Mouse (Mus musculus): ENCODE data around the gene Rps6ka2. TPM values are rescaled to one million over a fixed set of nuclear protein-coding genes. Genes with fewer than 3 reads are reported as not detected.
A peak's percentile ranks its signal among the peaks of the same experiment; 100 is the strongest.

Gene Rps6ka2
- polyA plus RNA-seq, 1 experiment from 2014 or later: 8.4 TPM

DNA sequence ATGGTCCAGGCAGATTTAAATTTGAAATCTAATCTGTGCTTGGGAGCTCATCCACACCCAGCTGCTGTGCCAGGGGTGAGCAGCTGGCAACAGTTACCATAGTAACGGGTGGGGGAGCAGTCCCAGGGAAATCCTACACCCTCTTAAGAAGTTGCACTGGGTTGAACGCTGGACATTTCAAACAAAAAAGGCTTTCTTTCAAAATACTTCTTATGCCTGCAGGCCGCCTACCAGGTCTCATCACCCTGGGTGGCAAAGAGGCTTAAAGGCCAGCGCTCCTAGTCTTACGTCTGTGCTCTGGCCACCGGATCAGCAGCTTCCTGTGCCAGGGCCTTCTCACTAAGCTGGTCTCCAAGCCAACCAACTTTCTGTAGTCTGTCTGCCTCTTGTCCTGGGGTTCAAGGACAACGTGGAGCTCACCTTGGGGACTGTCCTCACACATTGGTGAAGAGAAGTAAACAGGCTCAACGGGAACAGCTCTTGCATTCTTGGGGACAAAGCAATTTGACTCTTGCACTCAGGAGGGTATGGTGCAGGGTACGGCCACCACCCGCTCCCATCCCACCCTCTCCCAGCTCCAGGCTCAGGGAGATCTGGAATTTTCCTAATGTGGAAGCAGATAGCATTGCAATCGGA is 35.0 kb downstream of the Rps6ka2 start:
- DNase-seq (ENCODE audit: low spot score) (peak; percentile 86), ATAC-seq (replicated peaks; ENCODE audit: low FRiP score, low read depth) (peak; percentile 86)
- no peak for TF ChIP-seq CTCF (IDR thresholded peaks at IDR 0.05; ENCODE audit: low read depth)

DNA sequence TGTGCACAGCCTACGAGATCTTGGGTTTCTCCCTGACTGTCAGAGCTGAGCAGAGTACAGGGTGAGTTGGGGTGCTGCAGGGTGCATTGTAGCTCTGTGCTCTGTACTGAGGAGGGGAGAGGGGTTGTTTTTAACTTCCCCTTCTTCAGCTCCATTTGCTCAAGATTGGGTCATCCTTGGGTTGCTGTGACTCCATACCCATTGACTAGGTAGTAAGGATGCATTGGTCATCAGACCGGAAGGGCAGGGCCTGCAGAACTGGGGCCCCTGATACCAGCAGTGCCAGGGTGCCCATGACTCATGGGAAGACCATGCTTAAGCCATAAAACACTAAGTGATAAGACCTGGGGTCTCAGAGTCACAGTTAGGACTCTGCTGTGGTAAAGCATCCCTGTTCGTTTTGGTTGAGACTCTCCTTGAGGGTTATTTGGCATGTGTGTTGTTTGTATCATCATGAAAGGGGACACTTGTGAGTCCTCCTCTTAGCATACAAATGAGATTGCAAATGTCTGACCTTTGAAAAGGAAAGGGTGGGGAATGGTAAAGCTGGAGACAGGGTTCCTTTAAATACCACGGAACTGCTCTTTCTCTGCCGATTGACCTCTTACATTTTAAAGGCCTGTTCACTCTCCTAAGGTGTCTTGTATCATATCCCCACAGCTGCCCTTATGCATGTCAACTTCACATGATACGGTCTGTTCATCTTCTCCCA is 36.7 kb downstream of the Rps6ka2 start:
- Histone ChIP-seq H3K9ac (ENCODE audit: low read depth, low read length) (no peak overlapping the region), H3K4me3 (replicated peaks; ENCODE audit: low read depth, low read length) (no peak overlapping the region), H3K27ac (no peak overlapping the region), H3K4me1 (replicated peaks; ENCODE audit: insufficient read depth, low read length) (0 out of 2 replicates have a peak, but pooled peaks cover 8% of the 10 kb centered on the region), H3K4me2 (ENCODE audit: low read length) (no peak overlapping the region), H3K9me3 (replicated peaks; ENCODE audit: low read length) (no peaks in the 10 kb centered on the region), H3K36me3 (ENCODE audit: insufficient read depth, low read length) (no peaks in the 10 kb centered on the region), H3K27me3 (ENCODE audit: insufficient read depth, low read length) (no peaks in the 10 kb centered on the region)
- no peak for ATAC-seq (replicated peaks; ENCODE audit: low FRiP score, low read depth)
- DNase-seq (ENCODE audit: low spot score): no peak
- WGBS: 64% methylated on average over 6 of the region's 6 CpGs
- no peak for TF ChIP-seq CTCF (IDR thresholded peaks at IDR 0.05; ENCODE audit: low read depth)

More for the DNA sequence above, 35.0 kb downstream of the Rps6ka2 start:
- H3K4me2 ChIP-seq (ENCODE audit: low read length): no peak overlapping the region
- peak overlapping the region; percentile 32; the same call in 1 of the 2 replicates for H3K27ac ChIP-seq
- H3K27me3 ChIP-seq (ENCODE audit: insufficient read depth, low read length): no peaks in the 10 kb centered on the region
- WGBS: 42% methylated on average over 11 of the region's 11 CpGs
- 0 out of 2 replicates have a peak, but pooled peaks cover 8% of the 10 kb centered on the region for H3K4me1 ChIP-seq (replicated peaks; ENCODE audit: insufficient read depth, low read length)
- H3K36me3 ChIP-seq (ENCODE audit: insufficient read depth, low read length): no peaks in the 10 kb centered on the region
- H3K9me3 ChIP-seq (replicated peaks; ENCODE audit: low read length): no peaks in the 10 kb centered on the region
- no peak overlapping the region for H3K4me3 ChIP-seq (replicated peaks; ENCODE audit: low read depth, low read length)
- no peak overlapping the region for H3K9ac ChIP-seq (ENCODE audit: low read depth, low read length)

DNA sequence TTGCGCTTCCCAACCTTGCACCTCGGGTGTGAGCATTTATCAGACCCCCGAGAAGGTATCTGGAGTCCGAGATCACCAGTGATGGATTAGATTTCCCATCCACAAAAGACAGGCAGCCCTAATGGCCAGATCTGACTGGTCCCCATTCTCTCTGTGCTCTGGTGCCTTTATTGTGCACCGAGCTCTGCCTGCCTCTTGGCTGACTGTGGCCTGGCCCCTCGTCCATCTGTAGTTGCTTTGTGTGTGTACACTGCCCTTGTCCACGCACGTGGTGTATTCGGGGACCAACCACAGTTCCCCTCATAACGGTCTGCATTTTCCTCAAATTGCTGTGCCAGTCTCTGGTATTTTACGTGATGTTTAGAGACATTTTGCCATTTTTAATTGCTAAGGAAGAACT is 40.7 kb downstream of the Rps6ka2 start:
- no peak overlapping the region for H3K9ac ChIP-seq (ENCODE audit: low read depth, low read length)
- no peak overlapping the region for H3K4me3 ChIP-seq (replicated peaks; ENCODE audit: low read depth, low read length)
- WGBS: 73% methylated on average over 11 of the region's 11 CpGs
- 0 out of 2 replicates have a peak, but pooled peaks cover 6% of the 10 kb centered on the region for H3K4me1 ChIP-seq (replicated peaks; ENCODE audit: insufficient read depth, low read length)
- H3K27me3 ChIP-seq (ENCODE audit: insufficient read depth, low read length): no peaks in the 10 kb centered on the region
- H3K9me3 ChIP-seq (replicated peaks; ENCODE audit: low read length): no peaks in the 10 kb centered on the region
- no peak for TF ChIP-seq CTCF (IDR thresholded peaks at IDR 0.05; ENCODE audit: low read depth)
- H3K36me3 ChIP-seq (ENCODE audit: insufficient read depth, low read length): no peaks in the 10 kb centered on the region
- no peak overlapping the region for H3K27ac ChIP-seq
- no peak overlapping the region for H3K4me2 ChIP-seq (ENCODE audit: low read length)
- no peak for DNase-seq (ENCODE audit: low spot score)
- ATAC-seq (replicated peaks; ENCODE audit: low FRiP score, low read depth): no peak

DNA sequence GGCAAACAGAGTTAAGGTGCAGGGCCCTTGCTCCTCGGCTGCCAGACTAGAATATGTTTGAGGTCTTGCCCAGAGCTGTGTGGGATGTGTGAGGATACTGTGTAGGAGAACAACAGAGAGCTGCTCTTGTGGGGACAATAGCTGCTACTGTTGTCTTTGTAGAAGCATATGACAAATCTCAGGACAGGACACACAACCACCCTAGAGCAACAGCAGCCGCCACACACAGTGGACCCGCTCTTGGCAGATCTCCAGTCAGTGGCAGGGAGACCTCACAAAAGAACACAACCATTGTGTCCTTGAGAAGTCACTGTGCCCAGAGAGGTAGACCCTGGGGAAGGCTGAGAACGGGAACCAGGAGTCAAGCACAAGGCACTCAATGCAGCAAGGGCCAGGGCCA is 42.0 kb downstream of the Rps6ka2 start:
- ATAC-seq (replicated peaks; ENCODE audit: low FRiP score, low read depth): no peak
- no peaks in the 10 kb centered on the region for H3K4me1 ChIP-seq (replicated peaks; ENCODE audit: insufficient read depth, low read length)
- H3K9me3 ChIP-seq (replicated peaks; ENCODE audit: low read length): no peaks in the 10 kb centered on the region
- H3K9ac ChIP-seq (ENCODE audit: low read depth, low read length): no peak overlapping the region
- no peak overlapping the region for H3K4me3 ChIP-seq (replicated peaks; ENCODE audit: low read depth, low read length)
- no peaks in the 10 kb centered on the region for H3K27me3 ChIP-seq (ENCODE audit: insufficient read depth, low read length)
- 68% methylated on average over 4 of the region's 4 CpGs for WGBS
- no peak overlapping the region for H3K4me2 ChIP-seq (ENCODE audit: low read length)
- DNase-seq (ENCODE audit: low spot score): no peak
- no peak for TF ChIP-seq CTCF (IDR thresholded peaks at IDR 0.05; ENCODE audit: low read depth)
- H3K36me3 ChIP-seq (ENCODE audit: insufficient read depth, low read length): no peaks in the 10 kb centered on the region
- no peak overlapping the region for H3K27ac ChIP-seq

DNA sequence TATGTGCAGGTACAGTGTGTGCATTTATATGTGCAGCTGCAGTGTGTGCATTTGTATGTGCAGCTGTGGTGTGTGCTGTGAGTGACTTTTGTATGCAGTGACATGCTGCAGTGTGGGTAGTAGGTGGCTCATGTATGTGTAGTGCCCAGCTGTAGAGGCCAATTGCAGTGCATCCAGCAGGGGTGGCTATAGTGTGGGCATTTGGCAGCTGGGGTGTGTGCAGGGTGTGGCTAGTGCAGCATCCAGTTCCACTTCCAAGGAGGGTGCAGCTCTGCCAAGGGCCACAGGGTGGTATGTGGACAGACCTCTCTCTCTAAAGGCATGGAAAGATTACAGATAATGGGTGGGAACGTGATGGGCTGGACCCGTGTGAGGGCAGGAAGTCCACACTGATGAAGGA is 43.3 kb downstream of the Rps6ka2 start:
- Histone ChIP-seq H3K4me2 (ENCODE audit: low read length) (no peak overlapping the region), H3K9me3 (replicated peaks; ENCODE audit: low read length) (no peaks in the 10 kb centered on the region), H3K27me3 (ENCODE audit: insufficient read depth, low read length) (no peaks in the 10 kb centered on the region), H3K27ac (no peak overlapping the region), H3K4me3 (replicated peaks; ENCODE audit: low read depth, low read length) (no peak overlapping the region), H3K36me3 (ENCODE audit: insufficient read depth, low read length) (no peaks in the 10 kb centered on the region), H3K4me1 (replicated peaks; ENCODE audit: insufficient read depth, low read length) (no peaks in the 10 kb centered on the region), H3K9ac (ENCODE audit: low read depth, low read length) (no peak overlapping the region)
- 65% methylated on average over 2 of the region's 2 CpGs for WGBS
- DNase-seq (ENCODE audit: low spot score) (no peak), ATAC-seq (replicated peaks; ENCODE audit: low FRiP score, low read depth) (no peak)
- no peak for TF ChIP-seq CTCF (IDR thresholded peaks at IDR 0.05; ENCODE audit: low read depth)

DNA sequence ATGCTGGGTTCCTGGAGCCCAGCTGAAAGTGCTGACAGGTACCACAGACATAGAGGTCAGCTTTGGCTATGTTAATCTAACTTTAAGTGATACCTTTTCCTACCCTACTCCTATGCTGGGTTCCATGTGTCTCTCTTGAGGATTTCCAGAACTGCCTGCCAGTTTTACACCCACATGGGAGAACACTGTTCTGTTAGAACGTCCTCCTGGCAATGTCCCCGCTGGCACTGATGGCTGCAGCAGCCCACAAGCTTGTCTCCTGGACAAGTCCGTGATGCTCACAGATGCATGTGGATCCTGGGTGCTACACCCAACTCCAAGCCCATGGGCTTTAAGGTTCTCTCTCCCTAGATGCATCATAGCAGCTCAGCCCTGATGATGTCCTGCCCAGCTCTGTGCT is 44.1 kb downstream of the Rps6ka2 start:
- ATAC-seq (replicated peaks; ENCODE audit: low FRiP score, low read depth) (no peak), DNase-seq (ENCODE audit: low spot score) (no peak)
- H3K9ac ChIP-seq (ENCODE audit: low read depth, low read length): no peak overlapping the region
- no peak overlapping the region for H3K27ac ChIP-seq
- H3K4me1 ChIP-seq (replicated peaks; ENCODE audit: insufficient read depth, low read length): 0 out of 2 replicates have a peak, but pooled peaks cover 2% of the 10 kb centered on the region
- no peaks in the 10 kb centered on the region for H3K9me3 ChIP-seq (replicated peaks; ENCODE audit: low read length)
- no peak for TF ChIP-seq CTCF (IDR thresholded peaks at IDR 0.05; ENCODE audit: low read depth)
- no peak overlapping the region for H3K4me3 ChIP-seq (replicated peaks; ENCODE audit: low read depth, low read length)
- whole genome bisulfite sequencing: 86% methylated on average over 3 of the region's 3 CpGs
- H3K4me2 ChIP-seq (ENCODE audit: low read length): no peak overlapping the region
- H3K36me3 ChIP-seq (ENCODE audit: insufficient read depth, low read length): no peaks in the 10 kb centered on the region
- no peaks in the 10 kb centered on the region for H3K27me3 ChIP-seq (ENCODE audit: insufficient read depth, low read length)
